Mouse (Mus musculus) layer of hippocampus, postnatal 25 days (tissue): ENCODE data around the gene Ppm1j. TPM values are rescaled to one million over a fixed set of nuclear protein-coding genes. Genes with fewer than 3 reads are reported as not detected.

ENCODE experiments used
- DNase-seq, 2 experiments: peaks; one replicate each; pipeline ENCODE4 v3.0.0; 2022; ENCODE audit warnings: mixed read lengths in 2 of 2, low spot score in 1 of 2; ENCODE audit errors: extremely low spot score in 1 of 2
- total RNA-seq, 2 experiments: library from RNA; stranded (reverse); gene quantifications; 2 replicates each; pipeline ENCODE4 v1.2.3; 2021

Gene Ppm1j
- total RNA-seq, 2 experiments from 2014 or later: 0.63 to 0.79 TPM

DNA sequence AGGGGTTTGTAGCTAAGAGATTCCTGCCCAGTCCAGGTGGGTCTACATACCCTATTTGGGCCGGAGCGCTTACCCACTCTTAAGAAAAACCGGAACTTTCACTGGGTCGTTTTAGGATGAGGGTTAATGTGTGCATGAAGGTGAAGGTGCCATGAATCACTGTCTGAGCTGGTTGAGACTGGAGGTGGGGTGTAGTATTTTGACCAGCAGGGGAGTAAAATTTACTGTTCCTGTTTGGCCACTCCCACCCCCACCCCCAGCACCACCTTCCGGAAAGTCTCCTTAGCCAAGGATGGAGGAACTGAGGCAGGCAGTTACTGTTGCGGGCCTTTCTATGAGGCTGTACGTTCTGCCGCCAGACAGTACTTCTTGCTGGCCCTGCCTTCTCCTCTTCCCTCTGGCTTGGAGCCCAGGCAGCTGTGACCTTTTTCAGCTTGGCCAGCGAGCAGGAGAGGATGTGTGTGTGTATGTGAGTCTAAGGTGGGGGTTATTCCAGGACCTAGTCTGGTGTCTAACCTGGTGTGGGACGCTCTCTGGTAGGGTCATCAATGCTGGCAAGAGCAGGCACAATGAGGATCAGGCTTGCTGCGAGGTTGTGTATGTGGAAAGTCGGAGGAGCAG lies 1.3 kb downstream of the Ppm1j start:
- no peak for DNase-seq

DNA sequence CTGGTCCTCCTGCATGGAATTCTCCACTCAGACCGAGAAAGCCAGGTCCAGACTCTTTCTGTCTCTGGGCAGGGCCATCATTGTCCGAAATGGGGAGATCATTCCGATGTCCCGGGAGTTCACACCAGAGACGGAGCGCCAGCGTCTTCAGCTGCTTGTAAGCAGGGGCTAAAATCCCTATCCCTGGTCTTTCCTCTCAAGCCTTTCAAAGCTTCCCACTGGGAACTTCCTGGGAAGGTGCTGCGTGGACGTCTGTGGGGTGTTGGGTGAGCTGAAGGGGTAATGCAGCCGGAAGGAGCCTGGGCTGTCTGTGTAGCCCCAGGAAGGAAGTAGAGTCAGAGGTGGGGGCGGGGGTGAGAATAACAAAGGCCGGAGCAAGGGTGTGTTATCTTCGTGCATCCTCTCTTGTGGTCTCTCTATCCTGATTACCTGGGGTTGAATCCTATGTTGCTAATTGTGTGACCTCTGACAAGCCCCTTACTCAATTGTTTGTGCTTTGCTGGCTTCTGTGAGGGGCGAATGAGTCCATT lies 3.2 kb downstream of the Ppm1j start:
- no peak for DNase-seq

DNA sequence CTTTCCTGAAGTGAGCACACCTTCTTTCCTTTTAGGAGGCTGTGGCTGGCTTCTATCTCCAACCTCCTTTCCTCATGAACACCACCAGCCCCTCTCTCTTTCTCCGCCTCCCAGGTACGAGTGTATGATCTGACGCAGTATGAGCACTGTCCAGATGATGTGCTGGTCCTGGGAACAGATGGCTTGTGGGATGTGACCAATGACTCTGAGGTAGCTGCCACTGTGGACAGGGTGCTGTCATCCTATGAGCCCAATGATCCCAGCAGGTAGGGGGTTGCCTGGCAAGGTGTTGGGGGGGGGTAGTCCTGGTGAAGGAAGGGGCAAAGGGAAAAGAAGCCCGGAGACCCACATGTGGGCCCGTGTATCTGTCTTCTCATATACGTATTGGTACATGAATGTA lies 4.4 kb downstream of the Ppm1j start:
- DNase-seq: no peak

DNA sequence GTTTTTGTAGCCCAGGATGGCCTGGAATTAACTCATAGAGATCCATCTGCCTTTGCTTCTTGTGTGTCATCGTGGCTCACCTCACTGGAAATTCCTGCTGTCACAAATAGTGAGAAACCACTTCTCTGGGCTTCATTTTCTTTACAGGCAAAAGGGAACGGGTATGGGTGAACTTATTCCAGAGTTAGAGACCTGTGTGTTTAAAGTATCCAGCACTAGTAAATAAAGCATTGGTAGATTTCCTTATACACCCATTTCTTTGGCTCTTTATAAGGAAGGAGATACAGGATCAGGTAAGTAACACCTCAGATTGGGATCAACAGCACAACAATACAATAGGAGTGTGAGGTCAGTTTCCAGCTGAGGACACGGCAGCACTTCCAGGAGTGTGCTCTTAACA lies 7.2 kb downstream of the Ppm1j start, which contains the start of gene Rhoc:
Rhoc (plus strand) TSS at position 301 of the 400 bp plus-strand sequence.
- no peak for DNase-seq

DNA sequence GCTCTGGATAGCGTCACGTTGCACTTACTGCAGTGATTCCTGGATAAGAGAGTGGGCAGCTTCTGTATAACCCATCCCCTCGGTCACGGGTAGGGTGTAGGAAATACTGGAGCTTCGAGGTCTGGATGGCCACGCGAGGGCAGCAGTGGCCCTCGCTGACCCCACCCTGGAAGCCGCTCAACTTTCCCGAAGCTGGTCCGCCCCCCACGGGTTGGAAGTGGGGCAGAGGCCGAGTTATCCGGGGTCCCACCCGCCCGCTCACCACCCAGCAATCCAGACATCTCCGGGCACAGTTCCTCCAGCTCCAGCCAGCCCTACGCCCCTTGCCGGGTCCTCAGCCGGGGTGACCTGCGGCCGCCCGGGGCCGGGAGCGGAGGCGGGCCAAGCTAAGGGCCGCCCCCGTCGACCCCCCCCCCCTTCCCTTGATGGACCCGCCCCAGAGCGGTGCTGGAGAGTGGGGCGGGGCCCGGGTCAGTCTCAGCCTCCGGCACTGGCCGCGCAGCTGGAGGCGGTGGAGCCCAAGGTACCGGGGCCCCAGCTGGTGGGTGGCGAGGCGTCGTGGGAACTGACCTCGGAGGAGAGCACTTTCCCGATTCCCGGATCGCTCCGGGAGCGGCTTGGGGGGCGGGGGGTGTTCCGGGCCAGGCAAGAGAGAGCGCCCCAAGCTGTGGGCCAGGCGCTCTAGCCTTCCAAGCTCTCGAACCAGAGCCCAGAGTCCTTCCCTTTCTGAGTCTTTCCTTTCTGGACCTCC lies 7.9 kb downstream of the Ppm1j start:
- DNase-seq: peak; percentile 38 to 53

DNA sequence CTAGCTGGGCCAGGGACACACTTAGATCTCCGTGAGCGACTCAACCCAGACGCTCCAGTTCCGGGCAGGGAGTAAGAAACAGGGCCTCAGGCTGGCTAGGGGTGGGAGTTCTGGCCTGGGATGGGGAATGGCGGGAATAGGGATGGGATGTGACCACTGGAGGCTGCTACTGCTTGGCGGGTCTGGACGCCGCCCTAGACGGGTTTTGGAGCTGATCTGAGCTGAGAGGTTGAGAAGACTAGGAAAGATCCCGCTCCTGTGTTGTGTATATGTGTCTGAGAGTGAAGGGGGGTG lies 8.4 kb downstream of the Ppm1j start:
- DNase-seq: no peak

DNA sequence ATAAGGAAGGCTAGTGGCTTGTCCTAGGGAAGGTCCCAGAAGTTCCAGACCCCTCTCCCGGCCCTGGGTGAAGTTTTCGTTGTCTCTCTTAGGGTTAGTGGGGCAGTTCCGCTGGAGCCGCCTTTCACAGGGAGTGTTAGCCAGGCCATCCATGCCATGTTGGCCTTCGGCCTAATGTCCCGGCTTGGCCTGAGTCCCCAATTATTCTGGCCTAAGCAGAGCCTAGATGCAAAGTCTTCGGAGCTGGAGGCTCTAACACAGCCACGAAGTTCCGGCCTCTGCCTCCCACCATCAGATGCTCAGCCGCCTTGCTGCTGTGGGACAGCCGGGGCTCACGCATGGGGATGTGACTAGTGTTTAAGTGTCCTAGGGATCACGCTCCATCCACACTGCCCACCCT lies 9.0 kb downstream of the Ppm1j start:
- DNase-seq: no peak

DNA sequence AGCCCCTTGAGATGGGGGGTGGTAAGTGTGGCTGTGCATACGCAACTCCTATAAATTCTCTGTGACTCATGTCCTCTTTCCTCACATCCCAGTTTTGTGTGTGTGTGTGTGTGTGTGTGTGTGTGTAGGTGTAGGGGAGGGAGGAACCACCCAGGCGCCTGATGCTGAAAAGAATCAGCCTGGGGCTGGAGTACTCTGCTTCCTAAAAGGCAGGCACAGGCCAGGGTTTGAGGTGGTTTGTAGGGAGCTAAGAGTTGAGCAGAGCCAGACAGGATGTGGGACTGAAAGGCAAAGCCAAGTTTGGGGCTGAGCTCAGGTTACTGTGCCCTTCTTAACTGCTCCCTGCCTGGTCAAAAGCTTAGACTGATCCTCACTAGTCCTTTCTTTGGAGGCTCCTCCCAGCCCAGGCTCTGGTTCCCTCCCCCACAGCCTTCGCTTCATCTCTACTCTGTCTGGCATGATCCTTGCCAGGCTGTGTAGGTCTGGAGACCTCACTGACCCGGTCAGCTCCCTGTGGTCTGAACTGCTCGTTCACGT lies 9.6 kb downstream of the Ppm1j start:
- no peak for DNase-seq

DNA sequence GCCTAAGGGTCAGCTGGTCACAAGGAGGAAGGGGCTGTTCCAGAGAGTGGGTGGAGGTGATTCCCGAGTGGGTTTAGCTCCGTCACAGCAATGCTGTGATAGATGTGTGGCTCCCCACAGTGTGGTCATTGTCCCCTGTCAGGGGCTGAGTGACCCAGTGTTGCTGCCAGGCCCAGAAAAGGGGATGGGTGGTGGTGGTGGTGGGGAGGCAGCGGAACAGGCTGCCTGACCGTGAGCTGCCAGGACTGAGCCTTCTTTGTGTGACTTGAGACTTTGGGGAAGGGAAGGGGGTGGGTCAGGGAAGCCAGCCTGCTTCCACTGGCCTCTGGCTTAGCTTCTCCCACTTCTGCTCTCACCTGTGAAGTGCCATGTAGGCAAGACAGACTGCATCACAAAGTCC lies 10.2 kb downstream of the Ppm1j start:
- no peak for DNase-seq

DNA sequence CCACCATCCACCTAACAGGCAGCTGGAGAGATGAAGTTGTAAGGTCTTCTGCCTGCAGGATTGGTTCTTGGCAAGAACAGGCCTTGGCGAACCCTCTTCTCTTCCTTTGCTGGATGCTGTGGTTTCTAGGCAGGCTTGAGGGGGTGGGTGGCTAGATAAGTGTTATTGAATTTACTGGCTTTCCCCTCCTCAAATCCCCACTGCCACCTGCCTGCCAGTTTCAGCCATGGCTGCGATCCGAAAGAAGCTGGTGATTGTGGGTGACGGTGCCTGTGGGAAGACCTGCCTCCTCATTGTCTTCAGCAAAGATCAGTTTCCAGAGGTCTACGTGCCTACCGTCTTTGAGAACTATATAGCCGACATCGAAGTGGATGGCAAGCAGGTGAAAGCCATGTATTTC lies 10.8 kb downstream of the Ppm1j start:
- no peak for DNase-seq

DNA sequence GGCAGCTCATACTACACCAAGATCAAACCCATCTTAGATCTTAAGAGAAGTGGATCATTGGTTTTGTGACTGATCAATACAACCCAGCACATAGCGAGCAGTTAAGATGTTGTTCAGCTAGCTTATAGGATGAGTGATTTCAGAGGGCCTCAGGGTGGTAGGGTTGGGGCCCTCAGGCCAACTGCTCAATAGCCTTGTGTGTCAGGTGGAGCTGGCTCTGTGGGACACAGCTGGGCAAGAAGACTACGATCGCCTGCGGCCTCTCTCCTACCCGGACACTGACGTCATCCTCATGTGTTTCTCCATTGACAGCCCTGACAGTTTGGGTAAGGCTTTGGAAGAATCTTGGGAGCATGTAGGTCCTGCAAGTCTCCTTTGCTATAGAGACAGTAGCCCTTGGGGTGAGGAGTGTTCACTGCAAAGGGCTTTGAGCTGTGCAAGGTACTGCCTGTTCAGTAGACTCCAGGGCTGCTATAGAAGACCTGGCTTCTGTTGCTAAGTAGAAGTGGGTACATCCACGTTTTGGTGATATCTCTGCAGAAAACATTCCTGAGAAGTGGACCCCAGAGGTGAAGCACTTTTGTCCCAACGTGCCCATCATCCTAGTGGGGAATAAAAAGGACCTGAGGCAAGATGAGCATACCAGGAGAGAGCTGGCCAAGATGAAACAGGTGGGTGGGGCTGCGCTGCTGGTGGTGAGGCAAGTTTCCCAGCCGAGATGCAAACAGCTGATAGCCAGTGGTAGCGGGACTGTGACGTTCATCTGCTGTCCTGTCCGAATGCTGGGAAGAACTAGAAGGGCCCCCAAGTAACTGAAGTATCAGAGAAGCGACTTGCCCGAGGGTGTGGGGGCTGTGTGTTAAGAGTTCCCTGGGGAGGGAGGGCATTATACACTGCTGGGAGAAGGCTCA lies 11.8 kb downstream of the Ppm1j start:
- DNase-seq: no peak

DNA sequence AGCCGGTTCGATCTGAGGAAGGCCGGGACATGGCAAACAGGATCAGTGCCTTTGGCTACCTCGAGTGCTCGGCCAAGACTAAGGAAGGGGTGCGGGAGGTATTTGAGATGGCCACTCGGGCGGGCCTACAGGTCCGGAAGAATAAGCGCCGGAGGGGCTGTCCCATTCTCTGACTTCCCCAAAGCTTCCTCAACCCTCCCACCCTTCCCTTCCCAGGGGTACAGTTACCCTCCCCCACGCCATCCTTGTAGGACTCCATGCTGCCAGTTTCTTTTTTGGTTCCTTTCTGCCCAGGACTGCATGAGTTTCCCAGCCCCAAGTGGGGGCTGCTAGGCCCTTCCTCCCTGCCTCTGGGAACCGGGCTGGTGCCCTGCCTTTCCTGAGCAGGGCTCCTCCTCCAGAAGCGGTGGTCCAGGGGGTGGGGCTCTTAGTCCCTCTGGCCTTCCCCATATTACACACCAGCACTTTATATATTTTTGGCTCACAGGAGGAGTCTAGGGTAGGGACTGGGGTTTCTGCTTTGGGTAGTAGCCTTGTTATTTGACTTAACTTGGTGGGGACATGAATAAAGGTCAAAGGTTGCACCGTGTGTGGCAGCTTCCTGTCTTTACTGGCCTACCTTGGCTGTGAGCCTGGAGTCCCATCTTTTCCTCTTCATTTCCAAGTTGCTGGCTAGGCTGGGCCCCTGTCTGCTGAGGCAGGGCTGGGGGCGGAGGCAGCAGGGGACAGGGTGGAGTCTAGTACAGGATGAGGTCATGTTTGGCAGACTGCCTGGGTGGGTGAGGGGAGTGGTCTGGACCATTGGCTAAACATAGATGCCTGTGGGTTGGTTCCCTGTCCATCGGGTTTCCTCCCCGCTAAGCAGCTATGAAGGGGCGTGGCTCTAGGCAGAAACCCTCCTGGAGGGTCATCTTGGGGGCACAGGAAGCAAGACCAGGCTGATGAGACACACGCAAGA lies 13.3 kb downstream of the Ppm1j start:
- peak; percentile 39 to 67 for DNase-seq

DNA sequence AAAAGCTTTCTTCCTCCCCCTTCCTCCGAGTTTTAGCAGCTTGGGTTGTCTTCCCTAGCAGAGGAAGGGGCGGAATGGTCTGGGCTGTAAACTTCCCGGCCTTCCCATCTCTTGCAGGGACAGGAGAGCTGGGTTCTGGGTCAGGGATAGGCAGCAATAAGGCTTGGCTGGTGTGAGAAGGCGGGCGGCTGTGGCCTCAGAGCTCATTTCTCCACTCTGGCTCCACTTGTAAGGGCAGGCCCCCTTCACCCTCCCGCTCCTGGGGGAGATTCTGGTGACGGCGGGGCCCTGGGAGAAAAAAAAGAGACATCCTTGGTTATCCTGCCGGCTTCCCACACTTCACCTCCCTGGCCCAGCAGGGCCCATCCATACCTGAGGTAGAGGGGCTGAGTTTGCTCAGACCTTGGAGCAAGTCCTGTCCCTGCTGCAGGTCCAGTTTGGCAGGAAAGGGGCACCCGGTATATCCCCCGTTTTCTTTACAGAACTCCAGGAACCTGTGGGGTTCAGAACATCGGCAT lies 14.2 kb downstream of the Ppm1j start:
- DNase-seq: no peak

DNA sequence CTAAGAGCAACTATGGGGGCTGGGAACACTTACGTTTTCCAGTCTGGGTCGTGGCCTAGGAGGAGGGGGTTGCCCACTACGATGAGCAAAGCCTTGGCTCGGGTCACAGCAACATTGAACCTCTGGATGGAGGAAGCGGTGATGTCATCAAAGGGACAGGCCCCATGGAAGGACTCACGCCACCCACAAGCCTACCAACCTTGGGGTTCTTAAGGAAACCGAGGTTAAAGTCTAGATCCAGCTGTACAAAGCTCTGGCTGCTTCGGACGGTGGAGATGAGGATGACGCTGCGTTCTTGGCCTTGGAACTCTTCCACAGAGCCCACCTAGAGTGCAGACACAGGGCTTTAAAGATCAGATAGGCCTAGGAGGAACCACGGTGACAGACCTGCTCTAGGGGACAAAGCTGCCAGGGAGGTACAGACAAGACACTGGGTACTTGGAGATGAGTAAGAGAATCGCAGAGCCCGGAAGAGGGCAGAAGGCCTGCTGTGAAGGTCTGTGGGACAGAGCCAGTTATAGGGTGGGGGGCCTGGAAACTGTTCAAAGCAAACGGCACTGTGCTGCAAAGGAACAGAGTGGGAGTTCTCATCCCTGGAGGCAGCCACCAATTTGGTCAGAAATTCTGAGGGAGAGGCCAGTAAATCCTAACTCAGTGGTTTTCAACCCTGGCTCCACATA lies 14.9 kb downstream of the Ppm1j start:
- DNase-seq: no peak

DNA sequence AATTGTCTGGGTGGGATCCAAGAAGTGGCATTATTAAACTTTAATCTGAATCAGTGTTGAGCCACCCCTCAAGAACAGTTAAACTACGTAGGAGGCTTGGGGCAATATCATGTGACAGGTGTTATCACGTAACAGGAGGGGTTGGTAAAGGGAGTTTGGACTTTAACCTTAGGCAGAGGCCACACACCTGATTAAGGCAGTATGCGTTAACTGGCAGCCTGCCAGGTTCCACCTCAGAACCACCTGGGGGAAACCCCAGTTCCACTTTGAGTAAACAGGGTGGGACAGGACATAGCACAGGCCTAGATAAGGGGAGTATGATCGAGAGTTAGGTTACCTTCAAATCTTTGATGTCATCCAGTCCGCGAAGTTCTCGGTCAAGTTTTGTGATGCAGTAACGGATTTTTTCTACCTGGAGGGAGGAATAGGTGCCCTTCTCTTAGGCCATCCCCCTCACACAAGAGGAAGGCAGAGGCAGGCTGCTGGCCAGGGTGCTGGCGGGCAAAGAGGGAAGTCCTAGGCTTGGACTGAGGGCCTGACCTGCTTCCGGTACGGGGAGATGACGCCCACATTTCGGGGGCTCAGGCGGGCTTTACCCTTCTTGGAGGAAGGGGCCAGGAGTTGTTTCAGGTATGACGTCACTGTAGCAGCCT lies 15.7 kb downstream of the Ppm1j start:
- DNase-seq: no peak

DNA sequence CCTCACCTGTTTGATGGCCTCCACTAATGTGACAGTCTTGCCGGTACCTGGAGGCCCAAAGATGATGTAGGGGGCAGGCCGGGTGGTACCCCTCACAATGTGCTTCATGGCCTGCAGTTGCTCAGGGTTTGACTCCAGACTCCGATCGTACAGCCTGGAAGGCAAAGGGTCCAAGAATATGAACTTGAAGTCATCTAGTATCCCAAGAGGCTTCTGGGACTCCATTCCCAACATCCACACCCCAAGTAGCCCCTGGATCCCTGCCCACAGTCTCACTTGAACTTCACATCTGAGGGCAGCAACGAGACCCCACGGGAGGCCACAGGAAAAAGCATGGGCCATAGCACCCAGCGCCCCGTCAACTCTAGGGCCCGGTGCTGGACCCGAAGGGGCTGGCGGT lies 19.8 kb downstream of the Ppm1j start:
- DNase-seq: no peak

DNA sequence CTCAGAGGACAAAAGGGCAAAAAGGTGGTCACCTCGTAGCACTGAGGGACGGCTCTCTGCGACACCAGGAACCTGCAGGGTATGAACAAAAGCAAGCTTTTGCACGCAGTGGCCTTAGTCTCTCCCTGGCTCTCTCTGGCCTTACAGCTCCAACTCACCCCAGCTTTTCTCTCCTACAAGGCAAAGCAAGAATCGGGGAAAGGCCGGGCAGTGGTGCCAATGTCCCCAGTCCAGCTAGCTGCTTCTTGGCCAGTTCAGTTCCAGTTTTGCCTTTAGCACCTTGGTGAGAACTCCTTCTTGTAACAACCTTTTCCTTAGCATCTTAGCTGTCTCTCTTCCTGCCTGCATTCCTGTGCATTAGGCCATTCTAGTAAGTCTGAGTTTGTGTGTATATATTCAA lies 20.6 kb downstream of the Ppm1j start:
- DNase-seq: no peak

DNA sequence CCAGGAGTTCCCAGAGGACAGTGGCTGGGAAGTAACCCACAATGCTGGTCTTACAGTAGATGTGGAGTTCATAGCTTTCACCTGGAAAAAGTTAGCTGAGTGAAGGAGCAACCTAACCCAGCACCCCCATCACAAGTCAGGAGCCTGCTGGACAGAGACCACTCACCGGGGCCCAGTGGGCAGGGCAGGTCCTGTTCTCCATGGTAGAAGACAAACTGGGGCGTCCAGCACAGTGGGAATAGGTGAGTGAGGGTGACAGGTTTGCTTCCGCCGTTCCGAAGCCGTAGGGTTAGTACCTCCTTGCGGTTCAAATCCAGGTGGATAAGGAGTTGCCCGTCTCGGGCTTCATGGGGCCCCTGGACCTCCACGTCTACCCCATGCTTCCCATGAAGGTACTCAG lies 23.5 kb downstream of the Ppm1j start:
- no peak for DNase-seq

DNA sequence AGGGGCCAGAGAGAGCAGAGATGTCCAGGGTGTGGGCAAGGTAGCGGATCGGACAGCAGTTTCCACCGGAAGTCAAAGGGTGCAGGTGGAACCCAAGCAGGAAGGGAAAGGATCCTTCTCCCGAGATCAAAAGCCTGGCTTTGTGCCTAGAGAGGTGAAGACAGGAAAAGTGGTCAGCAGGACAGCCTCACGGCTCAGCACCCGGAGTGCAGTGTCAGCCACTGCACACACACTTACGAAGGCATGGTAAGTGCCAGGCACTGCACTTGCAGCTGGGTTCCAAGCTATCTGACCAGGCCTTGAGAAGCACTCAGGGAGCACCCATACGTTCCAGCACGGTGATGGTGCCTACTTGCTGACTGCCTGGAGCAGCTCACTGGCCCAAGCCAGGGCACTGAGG lies 24.7 kb downstream of the Ppm1j start:
- no peak for DNase-seq
